Mouse (Mus musculus) C2C12 (cell line): ENCODE data around the gene Slc22a13. TPM values are rescaled to one million over a fixed set of nuclear protein-coding genes. Genes with fewer than 3 reads are reported as not detected.

Experiments used
- H3K27me3 ChIP-seq: one replicate; pipeline ENCODE4 v1.6.1; 2011; ENCODE audit not compliant: control insufficient read depth, insufficient read depth, insufficient read length
- H3K36me3 ChIP-seq: one replicate; pipeline ENCODE4 v1.6.1; 2011; ENCODE audit not compliant: control insufficient read depth, insufficient read depth
- H3K4me3 ChIP-seq: one replicate; pipeline ENCODE4 v1.5.1; 2011; ENCODE audit warnings: mild to moderate bottlenecking, control low read depth; ENCODE audit not compliant: poor library complexity, insufficient read depth, severe bottlenecking
- H3K79me2 ChIP-seq: one replicate; pipeline ENCODE4 v1.6.1; 2011; ENCODE audit not compliant: control insufficient read depth, insufficient read depth
- H3K79me3 ChIP-seq: one replicate; pipeline ENCODE4 v1.6.1; 2011; ENCODE audit warnings: low read depth, control low read depth
- H3ac ChIP-seq: one replicate; pipeline ENCODE3; 2011; ENCODE audit warnings: low read depth; ENCODE audit not compliant: control insufficient read depth, insufficient read length
- CEBPB ChIP-seq: IDR thresholded peaks from one replicate; pipeline ENCODE4 v1.6.1; 2011; ENCODE audit warnings: low read depth, mild to moderate bottlenecking, control low read depth, moderate library complexity
- CTCF ChIP-seq: IDR thresholded peaks from one replicate; pipeline ENCODE4 v1.5.1; 2011; ENCODE audit not compliant: control insufficient read depth, insufficient read depth, insufficient read length
- FOSL1 ChIP-seq: IDR thresholded peaks from one replicate; pipeline ENCODE4 v1.8.0; 2011; ENCODE audit warnings: mild to moderate bottlenecking, low read length; ENCODE audit not compliant: poor library complexity, insufficient read depth, severe bottlenecking
- MAX ChIP-seq: IDR thresholded peaks from one replicate; pipeline ENCODE4 v1.6.1; 2011; ENCODE audit warnings: mild to moderate bottlenecking, control low read depth
- MYOD1 ChIP-seq: IDR thresholded peaks from one replicate; pipeline ENCODE4 v1.6.1; 2011; ENCODE audit warnings: low read depth; ENCODE audit not compliant: control insufficient read depth, insufficient read length
- MYOG ChIP-seq: IDR thresholded peaks from one replicate; pipeline ENCODE4 v1.6.1; 2011; ENCODE audit not compliant: control insufficient read depth, insufficient read length; ENCODE audit errors: extremely low read depth
- USF1 ChIP-seq: IDR thresholded peaks from one replicate; pipeline ENCODE4 v1.6.1; 2011; ENCODE audit warnings: low read depth, mild to moderate bottlenecking, control low read depth, moderate library complexity
- polyA plus RNA-seq: library from polyadenylated mRNA; unstranded; fragments of >200 nt; fragmentation: generic; extraction: Trizol; gene quantifications from one replicate; pipeline ENCODE4 v1.2.1, GENCODE M21; 2012; ENCODE audit warnings: missing spikeins

The Slc22a13 gene
- polyA plus RNA-seq, 1 experiment = not detected

DNA sequence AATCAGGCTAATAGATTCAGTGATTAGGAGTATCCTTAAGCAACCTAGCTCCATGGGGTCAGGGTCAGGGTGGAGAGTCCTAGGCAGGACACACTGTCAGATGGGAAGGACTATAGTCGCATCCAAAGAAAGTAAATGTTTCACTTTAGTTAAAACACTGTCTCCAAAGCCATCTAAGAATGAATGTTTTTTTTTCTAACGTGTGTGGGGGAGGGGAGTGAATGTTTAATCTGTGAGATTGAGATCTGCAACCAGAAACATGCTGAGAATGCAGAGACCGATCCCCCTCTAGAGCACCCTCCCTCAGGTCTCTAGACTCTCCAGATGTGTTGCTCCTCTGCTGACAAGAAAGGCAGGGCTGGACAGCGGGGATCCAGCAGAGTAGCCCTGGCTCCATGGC lies 1.8 kb downstream of the Slc22a13 start:
- TF ChIP-seq MAX (no peak), CTCF (no peak), FOSL1 (no peak), MYOG (no peak), CEBPB (no peak), USF1 (no peak), MYOD1 (no peak)
- H3K79me2 ChIP-seq = no peaks in the 10 kb centered on the region
- H3K79me3 ChIP-seq = no peaks in the 10 kb centered on the region
- no peak overlapping the region for H3K4me3 ChIP-seq
- H3K27me3 ChIP-seq = no peaks in the 10 kb centered on the region
- no peaks in the 10 kb centered on the region for H3K36me3 ChIP-seq
- H3ac ChIP-seq = no peak overlapping the region

GRCm38 (mm10) chr9:119206666-119207065 lies 2.2 kb downstream of the Slc22a13 start:
- no peak for TF ChIP-seq MAX
- TF ChIP-seq MYOG = no peak
- no peak for TF ChIP-seq CEBPB
- TF ChIP-seq FOSL1 = no peak
- TF ChIP-seq USF1 = no peak
- TF ChIP-seq CTCF = no peak
- no peak for TF ChIP-seq MYOD1
- Histone ChIP-seq H3K27me3 (no peaks in the 10 kb centered on the region), H3ac (no peak overlapping the region), H3K4me3 (no peak overlapping the region), H3K79me2 (no peaks in the 10 kb centered on the region), H3K36me3 (no peaks in the 10 kb centered on the region), H3K79me3 (no peaks in the 10 kb centered on the region)

DNA sequence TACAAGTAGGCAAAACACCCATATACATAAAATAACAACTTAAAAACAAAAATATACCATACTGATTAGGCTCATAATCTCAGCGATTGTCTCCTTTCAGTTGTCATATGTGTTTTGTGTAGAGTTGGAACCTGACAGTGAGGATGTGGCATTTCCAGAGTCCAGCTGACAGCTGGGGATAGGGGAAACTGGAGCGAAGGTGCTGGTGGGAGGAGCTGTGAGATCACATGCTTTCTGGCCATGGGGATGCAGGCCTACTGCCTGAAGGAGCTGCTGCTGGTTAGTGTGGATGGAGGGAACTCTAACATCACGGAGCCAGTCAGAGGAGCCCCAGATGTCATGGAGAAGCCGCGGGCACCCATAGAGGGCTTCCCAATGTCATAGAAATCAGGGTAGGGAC lies 3.1 kb downstream of the Slc22a13 start:
- no peak for TF ChIP-seq USF1
- no peak for TF ChIP-seq CTCF
- no peak for TF ChIP-seq MAX
- no peak for TF ChIP-seq MYOD1
- no peak for TF ChIP-seq MYOG
- no peak for TF ChIP-seq FOSL1
- TF ChIP-seq CEBPB = no peak
- peaks cover 3% of the 10 kb centered on the region for H3K27me3 ChIP-seq
- no peaks in the 10 kb centered on the region for H3K79me2 ChIP-seq

DNA sequence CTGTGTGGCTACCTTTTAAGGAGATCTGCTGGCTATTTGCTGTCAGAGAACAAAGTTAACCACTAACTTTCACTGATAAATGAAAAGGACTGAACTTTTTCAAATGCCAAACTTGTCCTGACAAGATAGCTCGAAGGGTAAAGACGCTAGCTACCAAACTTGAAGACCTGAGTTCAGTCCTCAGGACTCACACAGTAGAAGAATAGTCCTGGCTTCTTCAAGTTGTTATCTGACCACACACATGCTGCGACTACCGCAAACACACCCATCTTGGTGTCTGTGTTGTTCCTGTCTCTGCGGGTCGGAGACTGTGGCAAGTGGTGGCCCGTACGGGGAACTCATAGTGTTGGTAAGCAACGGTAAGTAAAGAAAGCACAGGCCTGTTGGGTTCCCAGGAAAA lies 5.3 kb downstream of the Slc22a13 start:
- no peaks in the 10 kb centered on the region for H3K79me2 ChIP-seq
- H3K79me3 ChIP-seq = no peaks in the 10 kb centered on the region
- H3K4me3 ChIP-seq = no peak overlapping the region
- no peak for TF ChIP-seq MYOG
- no peak for TF ChIP-seq CEBPB
- TF ChIP-seq FOSL1 = no peak
- no peak for TF ChIP-seq CTCF
- TF ChIP-seq MYOD1 = no peak
- no peak for TF ChIP-seq MAX
- TF ChIP-seq USF1 = no peak
- no peaks in the 10 kb centered on the region for H3K36me3 ChIP-seq
- H3ac ChIP-seq = no peak overlapping the region
- H3K27me3 ChIP-seq = peaks cover 3% of the 10 kb centered on the region

More for the DNA sequence above, 3.1 kb downstream of the Slc22a13 start:
- Histone ChIP-seq H3ac (no peak overlapping the region), H3K79me3 (no peaks in the 10 kb centered on the region), H3K4me3 (no peak overlapping the region), H3K36me3 (no peaks in the 10 kb centered on the region)

GRCm38 (mm10) chr9:119201653-119202052 lies 7.2 kb downstream of the Slc22a13 start:
- Histone ChIP-seq H3K27me3 (peaks cover 3% of the 10 kb centered on the region), H3K79me3 (no peaks in the 10 kb centered on the region), H3K4me3 (no peak overlapping the region), H3K79me2 (no peaks in the 10 kb centered on the region), H3ac (no peak overlapping the region), H3K36me3 (no peaks in the 10 kb centered on the region)
- TF ChIP-seq MAX (no peak), CTCF (no peak), USF1 (no peak), CEBPB (no peak), MYOG (no peak), MYOD1 (no peak), FOSL1 (no peak)
